Mouse (Mus musculus) forebrain, embryonic 15.5 days (tissue): ENCODE data around the gene Pon3. TPM values are rescaled to one million over a fixed set of nuclear protein-coding genes. Genes with fewer than 3 reads are reported as not detected.

Experiments
- ATAC-seq: fragments of 200-750 bp; cut with Nextera tagmentation; replicated peaks from 2 replicates; pipeline ENCODE4 v1.8.0; 2017; ENCODE audit warnings: mild to moderate bottlenecking, moderate TSS enrichment, moderate library complexity
- H3K27ac ChIP-seq: fragments of 300-500 bp; sonication (generic); replicated peaks from 2 replicates; pipeline ENCODE4 v1.5.1; 2015; ENCODE audit warnings: mild to moderate bottlenecking, inconsistent platforms
- H3K27me3 ChIP-seq: fragments of 300-500 bp; sonication (generic); 2 replicates; pipeline ENCODE4 v1.6.1; 2015; ENCODE audit warnings: inconsistent platforms
- H3K36me3 ChIP-seq: fragments of 300-500 bp; sonication (generic); 2 replicates; pipeline ENCODE4 v1.6.1; 2015; ENCODE audit warnings: mild to moderate bottlenecking, inconsistent platforms
- H3K4me1 ChIP-seq: fragments of 300-500 bp; sonication (generic); 2 replicates; pipeline ENCODE4 v1.6.1; 2015; ENCODE audit warnings: inconsistent platforms
- H3K4me2 ChIP-seq: fragments of 300-500 bp; sonication (generic); replicated peaks from 2 replicates; pipeline ENCODE4 v1.6.1; 2015; ENCODE audit warnings: mild to moderate bottlenecking, inconsistent platforms
- H3K4me3 ChIP-seq: fragments of 300-500 bp; sonication (generic); 2 replicates; pipeline ENCODE4 v1.5.1; 2015; ENCODE audit warnings: mild to moderate bottlenecking, inconsistent platforms
- H3K9ac ChIP-seq: fragments of 300-500 bp; sonication (generic); replicated peaks from 2 replicates; pipeline ENCODE4 v1.6.1; 2015; ENCODE audit warnings: mild to moderate bottlenecking, inconsistent platforms
- H3K9me3 ChIP-seq: fragments of 300-500 bp; sonication (generic); 2 replicates; pipeline ENCODE4 v1.6.1; 2016; ENCODE audit warnings: inconsistent platforms
- WGBS: fragments of 180-500 bp; shearing (Covaris S2); methylation state at CpG from one replicate; pipeline ENCODE4 v1.1.7; 2015; ENCODE audit warnings: mixed read lengths; 5-methylcytosine and 5-hydroxymethylcytosine counted together
- polyA plus RNA-seq: library from polyadenylated mRNA; unstranded; fragments of >200 nt; fragmentation: Nextera tagmentation; extraction: Ambion mirVana; gene quantifications from 2 replicates; pipeline ENCODE4 v1.2.1, GENCODE M21; 2015

Pon3 gene
- polyA plus RNA-seq, 1 experiment from 2014 or later: 3.2 TPM

GRCm38 (mm10) chr6:5287392-5287791 lies 31.3 kb upstream of the Pon3 start:
- H3K36me3 ChIP-seq: no peaks in the 10 kb centered on the region
- H3K9me3 ChIP-seq: no peaks in the 10 kb centered on the region
- no peak overlapping the region for H3K4me2 ChIP-seq
- H3K9ac ChIP-seq: no peak overlapping the region
- no peak overlapping the region for H3K4me3 ChIP-seq
- WGBS: 97% methylated on average over 2 of the region's 2 CpGs
- ATAC-seq: no peak
- H3K4me1 ChIP-seq: peaks cover 4% of the 10 kb centered on the region; the same call in 1 of the 2 replicates
- H3K27ac ChIP-seq: no peak overlapping the region
- no peaks in the 10 kb centered on the region for H3K27me3 ChIP-seq

DNA sequence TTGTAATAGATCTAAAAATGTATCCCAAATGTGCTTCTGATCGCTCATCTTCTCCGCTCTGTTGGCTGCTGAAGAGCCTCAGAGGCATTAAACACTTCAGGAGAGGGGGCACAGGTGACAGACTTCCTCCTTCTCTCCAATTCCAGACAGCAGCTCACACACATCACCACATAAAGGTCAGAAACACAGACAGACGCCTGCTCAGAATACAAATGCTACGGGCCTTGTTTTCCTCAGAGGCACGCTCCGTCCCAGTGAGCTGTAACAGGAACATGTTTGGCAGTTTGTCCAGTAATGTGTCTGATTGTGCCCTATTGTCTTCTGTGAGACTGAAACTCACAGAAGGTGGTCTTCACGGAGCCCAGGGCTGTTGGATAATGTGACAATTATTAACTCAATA lies 26.3 kb upstream of the Pon3 start:
- H3K27ac ChIP-seq: no peak overlapping the region
- WGBS: 48% methylated on average over 7 of the region's 7 CpGs

GRCm38 (mm10) chr6:5280576-5281305 lies 24.7 kb upstream of the Pon3 start:
- 72% methylated on average over 6 of the region's 6 CpGs for WGBS
- ATAC-seq: no peak
- Histone ChIP-seq H3K9me3 (no peaks in the 10 kb centered on the region), H3K4me3 (no peak overlapping the region), H3K27me3 (no peaks in the 10 kb centered on the region), H3K4me2 (no peak overlapping the region), H3K9ac (no peak overlapping the region), H3K4me1 (peaks cover 5% of the 10 kb centered on the region; the same call in 1 of the 2 replicates), H3K36me3 (no peaks in the 10 kb centered on the region), H3K27ac (no peak overlapping the region)

More for the DNA sequence above, 26.3 kb upstream of the Pon3 start:
- Histone ChIP-seq H3K27me3 (no peaks in the 10 kb centered on the region), H3K4me2 (no peak overlapping the region), H3K9ac (no peak overlapping the region), H3K9me3 (no peaks in the 10 kb centered on the region), H3K36me3 (no peaks in the 10 kb centered on the region), H3K4me3 (no peak overlapping the region), H3K4me1 (peaks cover 5% of the 10 kb centered on the region; the same call in 1 of the 2 replicates)
- 0 out of 2 replicates have a peak, but pooled peaks have one; percentile 43 for ATAC-seq

- H3K9ac ChIP-seq: no peak overlapping the region
- no peaks in the 10 kb centered on the region for H3K27me3 ChIP-seq
- 42% methylated on average over 5 of the region's 5 CpGs for WGBS
- H3K4me3 ChIP-seq: no peak overlapping the region
- no peak overlapping the region for H3K4me2 ChIP-seq
- no peak overlapping the region for H3K27ac ChIP-seq
- H3K4me1 ChIP-seq: peaks cover 5% of the 10 kb centered on the region; the same call in 1 of the 2 replicates
- no peaks in the 10 kb centered on the region for H3K9me3 ChIP-seq
- H3K36me3 ChIP-seq: no peaks in the 10 kb centered on the region
- no peak for ATAC-seq
These were observed 21.9 kb upstream of the Pon3 start for GRCm38 (mm10) chr6:5277972-5278371.

GRCm38 (mm10) chr6:5269641-5270040 lies 13.6 kb upstream of the Pon3 start:
- Histone ChIP-seq H3K27me3 (no peaks in the 10 kb centered on the region), H3K9ac (no peak overlapping the region), H3K9me3 (no peaks in the 10 kb centered on the region), H3K4me2 (no peak overlapping the region), H3K27ac (no peak overlapping the region), H3K4me1 (no peaks in the 10 kb centered on the region), H3K4me3 (no peak overlapping the region), H3K36me3 (no peaks in the 10 kb centered on the region)
- ATAC-seq: no peak
- WGBS: 71% methylated on average over 6 of the region's 6 CpGs

- no peak for ATAC-seq
- no peaks in the 10 kb centered on the region for H3K4me1 ChIP-seq
- no peak overlapping the region for H3K27ac ChIP-seq
- H3K9me3 ChIP-seq: no peaks in the 10 kb centered on the region
- WGBS: 74% methylated on average over 8 of the region's 8 CpGs
- no peaks in the 10 kb centered on the region for H3K36me3 ChIP-seq
- no peak overlapping the region for H3K9ac ChIP-seq
- no peaks in the 10 kb centered on the region for H3K27me3 ChIP-seq
- no peak overlapping the region for H3K4me2 ChIP-seq
- no peak overlapping the region for H3K4me3 ChIP-seq
These were observed 8.7 kb upstream of the Pon3 start for GRCm38 (mm10) chr6:5264793-5265192.

DNA sequence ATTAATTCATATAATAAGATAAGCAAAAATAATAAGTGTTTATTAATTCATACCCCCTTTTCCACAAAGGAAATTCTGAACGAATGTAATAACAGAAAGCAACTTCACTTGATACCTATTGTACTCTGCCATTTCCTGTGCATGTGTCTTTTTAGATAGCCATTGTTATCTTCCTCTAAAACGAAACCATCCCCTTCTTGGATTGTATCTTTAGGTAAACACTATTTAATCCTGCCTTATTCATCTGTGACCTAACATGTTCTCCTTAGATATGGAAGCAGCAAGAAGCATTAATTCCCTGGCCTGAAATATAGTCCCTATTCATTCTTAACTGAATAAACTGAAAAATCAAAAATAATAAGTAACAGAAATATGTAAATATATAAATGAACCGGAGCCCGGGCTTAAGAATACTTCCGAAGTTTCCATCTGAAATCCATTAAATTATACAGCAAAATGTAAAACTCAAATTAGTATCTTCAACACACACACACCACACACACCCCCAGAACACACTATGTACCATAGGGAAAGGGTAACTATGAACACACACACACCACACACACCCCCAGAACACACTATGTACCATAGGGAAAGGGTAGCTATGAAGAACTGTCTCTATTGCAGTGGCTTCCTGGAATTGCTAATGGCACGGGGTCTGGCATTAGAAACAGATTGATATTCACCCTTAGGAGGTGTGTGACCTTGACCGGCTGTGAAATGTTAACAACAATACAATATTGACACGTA lies 7.3 kb upstream of the Pon3 start:
- Histone ChIP-seq H3K9me3 (no peaks in the 10 kb centered on the region), H3K36me3 (no peaks in the 10 kb centered on the region), H3K27ac (no peak overlapping the region), H3K4me1 (no peaks in the 10 kb centered on the region), H3K9ac (no peak overlapping the region), H3K4me2 (no peak overlapping the region), H3K4me3 (no peak overlapping the region), H3K27me3 (no peaks in the 10 kb centered on the region)
- 85% methylated on average over 8 of the region's 8 CpGs for WGBS
- ATAC-seq: no peak

DNA sequence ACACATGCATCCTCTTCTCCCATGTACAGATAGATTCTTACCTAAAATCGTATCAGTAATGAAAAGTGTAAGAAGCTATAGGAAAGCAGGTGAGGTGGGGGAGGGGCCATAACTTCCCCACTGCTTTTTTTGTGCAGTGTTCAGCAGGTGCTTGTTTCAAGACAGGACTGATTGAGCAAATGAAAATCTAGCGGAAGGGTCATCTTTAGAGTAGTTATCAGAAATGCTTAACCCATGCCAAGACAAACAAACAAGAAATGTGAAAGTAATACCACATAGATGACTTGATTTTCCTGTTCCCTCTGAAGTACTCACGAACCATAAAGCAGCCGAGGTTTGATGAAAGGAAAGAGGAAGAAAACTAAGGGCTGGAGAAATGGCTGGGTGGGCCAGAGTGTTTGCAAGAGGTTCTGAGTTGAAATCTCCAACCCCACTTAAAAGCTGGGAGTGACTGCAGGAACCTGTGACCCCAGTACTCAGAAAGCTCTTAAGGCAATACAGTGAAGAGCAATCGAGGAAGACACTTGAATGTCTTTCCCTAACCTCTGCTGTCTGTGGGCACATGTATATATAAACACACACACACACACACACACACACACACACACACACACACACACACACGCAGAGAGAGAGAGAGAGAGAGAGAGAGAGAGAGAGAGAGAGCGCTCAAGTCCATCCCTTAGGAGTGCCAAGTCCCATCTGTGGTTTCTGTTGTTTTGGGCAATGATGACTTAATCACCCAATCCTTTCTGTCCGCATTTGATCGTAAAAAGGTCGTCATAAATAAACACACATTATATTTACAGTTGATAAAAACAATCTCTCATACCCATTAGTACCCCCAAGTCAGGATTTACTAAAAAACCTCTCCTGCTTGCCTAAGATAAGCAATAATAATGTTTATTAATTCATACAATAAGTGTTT lies 6.5 kb upstream of the Pon3 start:
- Histone ChIP-seq H3K4me1 (no peaks in the 10 kb centered on the region), H3K9ac (no peak overlapping the region)
- 90% methylated on average over 9 of the region's 10 CpGs for WGBS

GRCm38 (mm10) chr6:5255291-5255690 lies 795 bp downstream of the Pon3 start:
- Histone ChIP-seq H3K27me3 (no peaks in the 10 kb centered on the region), H3K4me3 (no peak overlapping the region), H3K9me3 (no peaks in the 10 kb centered on the region), H3K4me2 (no peak overlapping the region), H3K27ac (no peak overlapping the region), H3K4me1 (peaks cover 11% of the 10 kb centered on the region), H3K36me3 (no peaks in the 10 kb centered on the region), H3K9ac (no peak overlapping the region)
- no peak for ATAC-seq
- WGBS: 54% methylated on average over 6 of the region's 6 CpGs

More for the DNA sequence above, 6.5 kb upstream of the Pon3 start:
- Histone ChIP-seq H3K4me2 (no peak overlapping the region), H3K36me3 (no peaks in the 10 kb centered on the region), H3K27ac (no peak overlapping the region), H3K27me3 (no peaks in the 10 kb centered on the region), H3K4me3 (no peak overlapping the region), H3K9me3 (no peaks in the 10 kb centered on the region)
- ATAC-seq: no peak

DNA sequence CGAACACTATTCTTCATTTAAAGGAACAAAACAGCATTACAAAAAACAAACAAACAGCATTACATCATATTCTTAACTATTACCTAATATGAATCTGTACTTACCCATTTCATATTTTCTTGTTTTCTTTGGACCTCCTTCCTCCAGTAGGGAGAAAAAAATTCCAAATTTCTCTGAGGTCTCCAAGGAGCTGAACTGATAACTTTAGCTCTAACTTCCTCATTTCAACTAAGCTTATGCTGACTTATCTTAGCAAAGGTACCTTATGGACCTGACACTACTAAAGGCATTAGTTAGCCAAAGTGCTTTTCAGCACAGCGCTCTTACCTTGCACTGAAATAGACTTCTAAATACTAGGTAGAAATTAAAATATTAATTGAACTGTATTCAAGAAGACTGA lies 1.2 kb downstream of the Pon3 start:
- no peaks in the 10 kb centered on the region for H3K9me3 ChIP-seq
- no peak overlapping the region for H3K4me2 ChIP-seq
- no peaks in the 10 kb centered on the region for H3K36me3 ChIP-seq
- 95% methylated on average over 2 of the region's 2 CpGs for WGBS
- peaks cover 11% of the 10 kb centered on the region for H3K4me1 ChIP-seq
- H3K9ac ChIP-seq: no peak overlapping the region
- no peaks in the 10 kb centered on the region for H3K27me3 ChIP-seq
- no peak overlapping the region for H3K27ac ChIP-seq
- H3K4me3 ChIP-seq: no peak overlapping the region
- no peak for ATAC-seq

- 79% methylated on average over 6 of the region's 6 CpGs for WGBS
- no peak for ATAC-seq
- Histone ChIP-seq H3K9me3 (no peaks in the 10 kb centered on the region), H3K9ac (no peak overlapping the region), H3K4me2 (no peak overlapping the region), H3K27ac (no peak overlapping the region), H3K36me3 (no peaks in the 10 kb centered on the region), H3K4me1 (no peaks in the 10 kb centered on the region), H3K4me3 (no peak overlapping the region), H3K27me3 (no peaks in the 10 kb centered on the region)
These were observed 10.2 kb downstream of the Pon3 start for GRCm38 (mm10) chr6:5245926-5246325.

DNA sequence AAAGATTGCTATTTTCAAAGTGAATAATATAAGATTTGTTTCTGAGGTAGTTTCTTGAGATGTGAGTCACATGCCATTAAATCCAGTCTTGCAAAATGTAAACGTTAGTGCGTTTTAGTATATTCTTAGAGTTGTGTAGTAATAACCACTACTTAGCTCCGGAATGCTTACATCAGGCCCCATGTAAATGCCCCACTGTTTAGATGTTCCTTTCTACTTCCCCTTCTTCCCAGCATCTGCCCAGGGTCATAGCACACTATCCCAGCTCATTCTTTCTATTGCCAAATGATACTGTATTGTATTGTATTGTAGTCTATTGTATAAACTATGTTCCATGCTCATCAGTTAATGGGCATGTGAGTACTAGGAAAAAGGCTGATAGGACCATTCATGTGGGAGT lies 17.3 kb downstream of the Pon3 start:
- WGBS: 95% methylated on average over 3 of the region's 3 CpGs
- Histone ChIP-seq H3K4me3 (no peak overlapping the region), H3K36me3 (no peaks in the 10 kb centered on the region), H3K4me2 (no peak overlapping the region), H3K9ac (no peak overlapping the region), H3K27ac (no peak overlapping the region), H3K4me1 (no peaks in the 10 kb centered on the region), H3K9me3 (no peaks in the 10 kb centered on the region), H3K27me3 (no peaks in the 10 kb centered on the region)
- ATAC-seq: no peak
